Mouse (Mus musculus) granulocyte monocyte progenitor cell, adult 5-6 weeks (primary cell): ENCODE measurements around the gene Adam29. TPM values are rescaled to one million over a fixed set of nuclear protein-coding genes. Genes with fewer than 3 reads are reported as not detected.

ENCODE experiments used
- ATAC-seq: replicated peaks from 2 replicates; pipeline ENCODE4 v1.8.0; 2016; ENCODE audit warnings: mild to moderate bottlenecking, moderate TSS enrichment, inconsistent platforms; ENCODE audit not compliant: poor library complexity, severe bottlenecking
- total RNA-seq, 2 experiments: library from RNA; stranded (forward) in 1 of 2; stranded (reverse) in 1 of 2; fragments of 200-712, 200-1000 nt in 1 of 2; fragments of >200 nt in 1 of 2; fragmentation: Nextera tagmentation in 1 of 2; gene quantifications; 2 replicates each; pipeline ENCODE4 v1.2.3; 2014 to 2017

Adam29 gene
- total RNA-seq (2014; fragmentation: Nextera tagmentation) (not detected in 2 replicates), total RNA-seq (2017) (not detected in 2 replicates)

GRCm38 (mm10) chr8:55906848-55907247, at the start of gene Adam29:
Gene Adam29, minus strand, starts transcription at chr8:55906948.
- no peak for ATAC-seq

GRCm38 (mm10) chr8:55940526-55940880, 33.8 kb upstream of the Adam29 start:
- ATAC-seq, result no peak

- no peak for ATAC-seq
Measured at GRCm38 (mm10) chr8:55939870-55940525, 33.2 kb upstream of the Adam29 start, which contains the start of gene Glra3. Gene Glra3, plus strand, starts transcription at chr8:55940460.

Other genes with a start within 250 kb of the Adam29 start
- gene Glra3, start 33.5 kb upstream of the Adam29 start, total RNA-seq (2014; fragmentation: Nextera tagmentation), result not detected in 2 replicates
- not detected in 2 replicates for gene Glra3, start 33.5 kb upstream of the Adam29 start, total RNA-seq (2017)